Mouse (Mus musculus): ENCODE results near the gene Trp53tg5.

Trp53tg5 gene

DNA sequence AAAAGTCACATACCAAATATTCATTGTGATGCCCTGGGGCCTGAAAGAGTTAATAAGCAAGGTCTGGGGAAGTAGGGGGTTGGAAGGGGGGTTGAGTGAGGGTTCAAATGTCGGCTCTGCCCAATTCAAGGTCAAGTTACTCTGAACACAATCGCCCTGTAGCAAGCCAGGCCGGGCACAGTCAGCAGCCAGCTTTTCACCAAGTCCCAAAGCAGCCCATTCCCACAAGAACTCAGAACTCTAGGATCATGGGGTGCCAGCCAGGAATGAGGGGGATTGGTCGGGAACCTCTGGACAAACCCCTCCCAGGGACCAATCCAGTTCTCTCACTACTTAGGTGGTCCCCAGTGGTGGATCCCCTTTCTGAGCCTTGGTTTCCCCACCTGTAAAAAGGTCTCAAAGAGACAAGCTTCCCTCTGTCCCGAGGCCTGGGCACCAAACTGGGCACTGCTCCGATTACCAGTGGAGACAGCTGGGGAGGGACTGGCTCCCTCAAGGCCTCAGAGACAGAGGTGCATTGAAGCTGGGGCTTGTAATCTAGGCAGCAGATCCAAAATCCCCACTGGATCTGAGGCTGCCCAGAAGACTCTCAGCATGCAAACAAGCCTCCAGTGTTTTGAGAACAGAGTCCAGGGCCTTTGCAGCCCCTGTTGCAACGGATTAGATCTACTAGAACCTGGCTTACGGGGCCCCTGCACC is 37.2 kb downstream of the Trp53tg5 start:
- Histone ChIP-seq H3K4me1 (replicated peaks; ENCODE audit: low read depth, low read length) (peaks cover 95% of the 10 kb centered on the region), H3K9me3 (ENCODE audit: low read length) (no peaks in the 10 kb centered on the region), H3K36me3 (ENCODE audit: insufficient read depth, low read length) (peaks cover 5% of the 10 kb centered on the region; the same call in 1 of the 2 replicates), H3K27me3 (ENCODE audit: insufficient read depth, low read length) (peaks cover 89% of the 10 kb centered on the region), H3K4me3 (replicated peaks; ENCODE audit: low read length) (peak overlapping the region; percentile 27)
- TF ChIP-seq CTCF (conservative IDR thresholded peaks at IDR 0.05; ENCODE audit: low read length) (no peak), NANOG (IDR thresholded peaks at IDR 0.05; ENCODE audit: borderline replicate concordance, low read length) (no peak), POU5F1 (IDR thresholded peaks at IDR 0.05; ENCODE audit: borderline replicate concordance, low read length) (no peak)

DNA sequence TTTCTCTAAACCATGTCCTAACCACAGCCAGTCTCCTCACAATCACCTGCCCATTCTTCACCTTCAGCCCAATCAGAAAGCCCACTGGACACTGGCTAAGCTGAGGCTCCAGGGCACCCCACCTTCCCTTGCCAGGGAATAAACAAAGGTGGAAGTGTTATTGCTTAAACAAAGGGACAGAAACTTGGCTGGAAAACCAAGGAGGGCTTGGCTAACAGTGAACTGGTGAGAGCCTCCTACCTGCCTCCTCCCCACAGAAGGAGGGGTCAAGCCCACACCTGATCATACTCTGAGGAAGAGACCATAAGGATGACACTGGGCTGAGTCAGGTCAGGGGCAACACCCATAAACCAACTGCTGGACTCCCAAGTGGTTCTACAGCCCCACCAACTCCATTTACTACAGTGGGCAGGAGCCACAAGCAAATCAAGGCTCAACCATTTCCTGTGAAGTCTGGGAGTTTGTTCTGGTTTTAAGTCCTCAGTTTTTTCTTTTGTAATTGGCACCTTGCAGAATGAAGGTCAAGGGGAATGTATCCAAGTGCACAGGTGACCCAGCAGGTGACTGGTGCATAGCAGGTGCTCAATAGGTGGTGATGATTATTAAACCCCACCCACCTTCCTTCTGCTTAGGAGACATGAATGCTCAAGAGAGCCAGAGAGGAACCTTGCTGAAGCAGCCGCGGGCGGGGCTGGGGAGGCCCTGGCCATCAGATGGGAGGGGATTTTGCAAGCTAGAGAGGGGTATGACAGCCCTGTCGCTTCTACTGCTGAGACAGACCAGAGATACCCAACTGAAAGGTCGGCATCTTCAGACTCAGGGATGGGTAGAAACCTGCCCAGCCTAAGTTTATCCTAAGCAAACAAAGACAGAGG is 38.1 kb downstream of the Trp53tg5 start:
- Histone ChIP-seq H3K27me3 (ENCODE audit: insufficient read depth, low read length) (peaks cover 85% of the 10 kb centered on the region), H3K4me1 (replicated peaks; ENCODE audit: low read depth, low read length) (peaks cover 94% of the 10 kb centered on the region), H3K36me3 (ENCODE audit: insufficient read depth, low read length) (no peaks in the 10 kb centered on the region; the same call in 1 of the 2 replicates), H3K9me3 (ENCODE audit: low read length) (no peaks in the 10 kb centered on the region), H3K4me3 (replicated peaks; ENCODE audit: low read length) (peak overlapping the region; percentile 27)
- peak; percentile 10; the same call in 1 of the 2 replicates for TF ChIP-seq NANOG (IDR thresholded peaks at IDR 0.05; ENCODE audit: borderline replicate concordance, low read length)
- no peak for TF ChIP-seq CTCF (conservative IDR thresholded peaks at IDR 0.05; ENCODE audit: low read length)
- no peak for TF ChIP-seq POU5F1 (IDR thresholded peaks at IDR 0.05; ENCODE audit: borderline replicate concordance, low read length)

DNA sequence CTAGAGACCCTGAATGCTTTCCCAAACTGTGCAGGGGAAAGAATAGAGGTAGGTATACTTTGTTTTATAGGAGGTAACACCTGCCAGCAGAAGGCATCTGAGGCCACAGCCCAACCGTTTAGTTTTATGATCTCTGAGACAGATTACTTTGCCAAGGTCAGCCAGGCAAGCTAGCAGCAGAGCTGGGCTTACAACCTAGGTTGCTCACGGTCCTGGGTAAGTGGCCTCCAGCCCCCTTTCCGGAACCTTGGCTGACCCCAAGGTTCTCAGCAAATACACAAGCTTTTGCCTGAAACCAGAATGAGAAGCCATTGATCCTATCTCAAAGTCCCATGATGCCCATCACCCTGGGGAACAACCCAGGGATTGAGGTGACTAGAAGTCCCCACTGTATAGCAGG is 38.8 kb downstream of the Trp53tg5 start:
- peaks cover 2% of the 10 kb centered on the region for H3K36me3 ChIP-seq (ENCODE audit: insufficient read depth, low read length)
- peaks cover 80% of the 10 kb centered on the region for H3K27me3 ChIP-seq (ENCODE audit: insufficient read depth, low read length)
- no peaks in the 10 kb centered on the region for H3K9me3 ChIP-seq (ENCODE audit: low read length)
- peaks cover 93% of the 10 kb centered on the region for H3K4me1 ChIP-seq (replicated peaks; ENCODE audit: low read depth, low read length)
- no peak for TF ChIP-seq POU5F1 (IDR thresholded peaks at IDR 0.05; ENCODE audit: borderline replicate concordance, low read length)
- TF ChIP-seq NANOG (IDR thresholded peaks at IDR 0.05; ENCODE audit: borderline replicate concordance, low read length), result no peak
- TF ChIP-seq CTCF (conservative IDR thresholded peaks at IDR 0.05; ENCODE audit: low read length), result no peak
- no peak overlapping the region for H3K4me3 ChIP-seq (replicated peaks; ENCODE audit: low read length)

DNA sequence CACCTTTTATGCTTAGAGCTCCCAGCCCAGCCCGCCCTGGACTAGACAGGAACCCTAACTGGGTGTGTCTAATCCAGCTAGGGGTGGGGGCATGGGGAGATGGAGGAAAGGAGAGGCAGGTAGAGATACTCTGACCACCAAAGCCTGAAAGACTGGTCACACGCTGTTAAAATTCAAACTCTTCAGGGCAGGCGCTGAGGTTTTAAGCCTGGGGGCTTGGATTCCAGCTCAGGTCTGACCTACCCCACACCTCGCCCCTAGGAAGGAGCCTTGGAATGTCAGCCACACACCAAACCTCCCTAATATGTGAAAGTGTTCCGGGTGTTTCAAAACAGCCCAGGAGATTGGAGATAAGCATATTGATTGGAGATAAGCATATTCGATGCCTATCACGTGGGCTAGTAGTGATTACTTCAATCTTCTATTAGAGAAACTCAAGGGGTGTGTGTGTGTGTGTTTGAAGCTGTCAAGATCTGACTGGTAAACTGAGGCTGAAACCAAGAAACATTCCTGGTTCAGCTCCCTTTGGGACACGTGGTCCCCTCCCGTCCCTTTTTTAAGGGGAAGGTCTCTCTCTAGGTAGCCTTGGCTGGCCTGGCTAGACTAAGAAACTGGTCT is 40.1 kb downstream of the Trp53tg5 start:
- Histone ChIP-seq H3K9me3 (ENCODE audit: low read length) (no peaks in the 10 kb centered on the region), H3K36me3 (ENCODE audit: insufficient read depth, low read length) (peaks cover 15% of the 10 kb centered on the region), H3K27me3 (ENCODE audit: insufficient read depth, low read length) (peaks cover 83% of the 10 kb centered on the region), H3K4me3 (replicated peaks; ENCODE audit: low read length) (peak overlapping the region; percentile 64), H3K4me1 (replicated peaks; ENCODE audit: low read depth, low read length) (peaks cover 95% of the 10 kb centered on the region)
- no peak for TF ChIP-seq NANOG (IDR thresholded peaks at IDR 0.05; ENCODE audit: borderline replicate concordance, low read length)
- no peak for TF ChIP-seq CTCF (conservative IDR thresholded peaks at IDR 0.05; ENCODE audit: low read length)
- no peak for TF ChIP-seq POU5F1 (IDR thresholded peaks at IDR 0.05; ENCODE audit: borderline replicate concordance, low read length)

DNA sequence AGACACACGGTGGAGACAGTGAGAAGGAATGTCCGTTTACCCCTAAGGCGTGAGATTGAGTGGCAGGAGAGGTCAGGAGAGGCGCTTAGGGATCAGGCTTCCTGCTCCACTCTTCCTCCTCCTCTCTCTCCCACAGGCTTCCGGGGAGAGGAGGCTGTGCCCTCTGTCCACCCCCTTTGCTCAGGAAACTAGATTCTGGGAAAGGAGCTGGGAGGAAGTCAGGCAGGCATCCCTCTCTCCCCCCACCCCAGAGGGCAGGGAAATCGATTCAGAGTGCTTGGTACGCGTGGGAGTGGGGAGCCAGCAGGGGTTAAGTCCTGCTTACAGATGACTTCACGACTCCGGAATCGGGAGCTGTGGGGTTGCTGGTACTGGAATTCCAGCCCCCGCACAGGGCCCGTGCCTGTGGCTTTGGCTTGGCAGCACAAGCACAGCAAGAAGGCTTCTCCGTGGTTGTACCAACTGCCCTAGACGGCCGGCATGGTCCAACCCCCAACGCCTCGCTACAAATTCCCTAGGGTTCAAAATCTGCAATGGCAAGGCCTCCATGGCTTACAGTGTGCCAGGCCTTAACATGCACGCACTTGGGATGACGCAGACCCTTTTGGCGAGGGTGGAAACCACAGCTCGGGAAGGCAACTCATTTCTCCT is 40.9 kb downstream of the Trp53tg5 start:
- H3K4me1 ChIP-seq (replicated peaks; ENCODE audit: low read depth, low read length), result peaks cover 98% of the 10 kb centered on the region
- H3K9me3 ChIP-seq (ENCODE audit: low read length), result no peaks in the 10 kb centered on the region
- H3K4me3 ChIP-seq (replicated peaks; ENCODE audit: low read length), result peak overlapping the region; percentile 64
- peaks cover 86% of the 10 kb centered on the region for H3K27me3 ChIP-seq (ENCODE audit: insufficient read depth, low read length)
- TF ChIP-seq NANOG (IDR thresholded peaks at IDR 0.05; ENCODE audit: borderline replicate concordance, low read length), result no peak
- TF ChIP-seq CTCF (conservative IDR thresholded peaks at IDR 0.05; ENCODE audit: low read length), result no peak
- no peak for TF ChIP-seq POU5F1 (IDR thresholded peaks at IDR 0.05; ENCODE audit: borderline replicate concordance, low read length)
- H3K36me3 ChIP-seq (ENCODE audit: insufficient read depth, low read length), result peaks cover 23% of the 10 kb centered on the region

DNA sequence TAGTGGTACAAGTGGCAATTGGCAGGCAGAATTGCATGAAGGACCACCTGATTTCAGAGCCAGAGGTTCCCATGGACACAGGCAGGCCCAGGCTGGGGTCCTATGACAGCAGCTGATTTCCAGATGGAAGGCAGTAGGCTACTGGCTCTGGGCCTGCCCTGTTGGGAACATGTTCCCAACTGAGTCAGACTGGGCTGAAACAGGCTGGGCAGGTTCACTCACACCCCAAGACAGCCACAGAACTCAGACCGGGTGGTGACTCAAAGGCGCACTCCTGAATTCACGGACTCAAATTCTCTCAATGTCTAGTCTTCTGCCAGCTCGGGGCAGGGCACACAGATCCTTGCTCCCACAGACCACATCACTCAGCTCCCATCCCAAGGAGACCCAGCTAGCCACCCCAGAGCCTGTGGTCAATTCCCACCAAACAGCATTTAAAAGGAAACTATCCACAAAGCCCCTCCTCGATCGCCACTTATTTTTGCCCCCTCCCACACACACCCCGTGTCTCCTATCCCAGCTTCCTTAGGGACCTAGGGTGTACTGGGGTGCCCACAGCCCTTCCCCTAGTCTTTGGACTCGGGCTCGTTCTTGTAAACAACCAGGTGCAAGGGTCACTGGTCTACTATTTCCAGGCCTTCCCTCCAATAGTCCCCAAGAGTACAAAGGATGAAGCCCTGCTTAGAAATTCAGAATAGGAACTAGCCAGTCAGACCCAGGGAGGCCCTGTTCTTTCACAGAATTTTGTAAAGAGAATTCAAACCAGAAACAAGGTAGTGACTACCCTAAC is 41.7 kb downstream of the Trp53tg5 start:
- H3K9me3 ChIP-seq (ENCODE audit: low read length), result no peaks in the 10 kb centered on the region
- H3K36me3 ChIP-seq (ENCODE audit: insufficient read depth, low read length), result peaks cover 31% of the 10 kb centered on the region
- TF ChIP-seq POU5F1 (IDR thresholded peaks at IDR 0.05; ENCODE audit: borderline replicate concordance, low read length), result no peak
- TF ChIP-seq NANOG (IDR thresholded peaks at IDR 0.05; ENCODE audit: borderline replicate concordance, low read length), result no peak
- no peak for TF ChIP-seq CTCF (conservative IDR thresholded peaks at IDR 0.05; ENCODE audit: low read length)
- H3K27me3 ChIP-seq (ENCODE audit: insufficient read depth, low read length), result peaks cover 88% of the 10 kb centered on the region
- peaks cover 96% of the 10 kb centered on the region for H3K4me1 ChIP-seq (replicated peaks; ENCODE audit: low read depth, low read length)
- peak overlapping the region; percentile 64; the same call in 1 of the 2 replicates for H3K4me3 ChIP-seq (replicated peaks; ENCODE audit: low read length)

DNA sequence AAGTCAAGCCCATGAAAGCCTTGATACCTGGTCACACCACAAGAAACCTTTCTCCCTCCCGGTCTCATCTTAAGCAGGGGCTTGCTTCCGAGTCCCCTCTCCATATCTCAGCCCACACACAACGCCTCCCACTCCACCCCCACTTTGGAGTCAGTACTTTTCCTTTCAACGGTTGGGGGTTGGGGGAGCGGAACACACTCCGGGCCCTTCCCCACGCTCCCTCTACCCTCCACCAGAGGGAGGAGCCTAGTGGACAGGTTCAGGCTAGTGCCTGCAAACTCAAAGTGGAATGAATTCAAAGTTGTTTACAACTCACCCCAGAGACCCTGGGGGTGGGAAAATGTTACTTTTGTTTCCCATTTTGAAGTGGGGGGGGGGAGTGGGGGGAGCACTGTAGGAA is 42.8 kb downstream of the Trp53tg5 start:
- Histone ChIP-seq H3K4me1 (replicated peaks; ENCODE audit: low read depth, low read length) (peaks cover 96% of the 10 kb centered on the region), H3K27me3 (ENCODE audit: insufficient read depth, low read length) (peaks cover 87% of the 10 kb centered on the region), H3K36me3 (ENCODE audit: insufficient read depth, low read length) (peaks cover 33% of the 10 kb centered on the region), H3K4me3 (replicated peaks; ENCODE audit: low read length) (peak overlapping the region; percentile 53), H3K9me3 (ENCODE audit: low read length) (no peaks in the 10 kb centered on the region)
- peak; percentile 14; the same call in 1 of the 2 replicates for TF ChIP-seq CTCF (conservative IDR thresholded peaks at IDR 0.05; ENCODE audit: low read length)
- TF ChIP-seq NANOG (IDR thresholded peaks at IDR 0.05; ENCODE audit: borderline replicate concordance, low read length), result no peak

Data from E14TG2a.4 (cell line).